Mouse (Mus musculus): ENCODE measurements at regions not wholly inside any gene's neighbourhood (a gene's known extent, or its start where the extent isn't known, plus 50 kb on each side); places are given as distances from the start of the nearest gene placed in this dataset.

GRCm38 (mm10) chr5:75461368-75461767 is 113.3 kb upstream of the Kit start:
- WGBS: 79% methylated on average over 5 of the region's 5 CpGs
- Histone ChIP-seq H3K4me2 (replicated peaks; ENCODE audit: low read depth) (no peak overlapping the region), H3K4me1 (replicated peaks; ENCODE audit: control insufficient read depth, insufficient read depth, low read length) (no peaks in the 10 kb centered on the region), H3K36me3 (ENCODE audit: control insufficient read depth, insufficient read depth) (no peaks in the 10 kb centered on the region), H3K27ac (ENCODE audit: low read depth, low read length) (no peak overlapping the region), H3K9ac (ENCODE audit: low read depth, low read length) (no peak overlapping the region), H3K4me3 (ENCODE audit: low read depth, low read length) (no peak overlapping the region), H3K9me3 (ENCODE audit: control insufficient read depth) (no peaks in the 10 kb centered on the region), H3K27me3 (replicated peaks; ENCODE audit: control insufficient read depth, insufficient read depth, low read length) (no peaks in the 10 kb centered on the region)
- no peak for ATAC-seq
- no peak for TF ChIP-seq CTCF (IDR thresholded peaks at IDR 0.05; ENCODE audit: low read depth)

DNA sequence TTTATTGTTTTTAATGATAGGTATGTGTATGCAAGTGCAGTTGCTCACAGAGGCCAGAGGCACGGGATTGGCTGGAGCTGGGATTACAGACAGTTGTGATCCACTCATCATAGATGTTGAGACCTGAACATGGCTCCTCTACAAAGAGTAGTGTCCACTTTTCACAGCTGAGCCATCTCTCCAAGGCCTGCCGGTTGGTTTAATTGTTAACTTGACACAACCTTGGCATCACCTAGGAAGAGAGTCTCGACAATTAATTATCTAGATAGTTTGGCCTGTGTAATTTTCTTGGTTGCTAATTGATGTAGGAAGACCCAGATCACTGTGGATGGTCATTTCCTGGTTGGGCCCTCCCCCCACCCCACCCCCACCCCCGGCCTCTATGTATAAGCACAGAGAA is 111.1 kb upstream of the Kit start:
- 54% methylated on average over 4 of the region's 4 CpGs for WGBS

GRCm38 (mm10) chr5:75465701-75466100 is 109.0 kb upstream of the Kit start:
- Histone ChIP-seq H3K27me3 (replicated peaks; ENCODE audit: control insufficient read depth, insufficient read depth, low read length) (no peaks in the 10 kb centered on the region), H3K36me3 (ENCODE audit: control insufficient read depth, insufficient read depth) (no peaks in the 10 kb centered on the region), H3K4me3 (ENCODE audit: low read depth, low read length) (no peak overlapping the region), H3K27ac (ENCODE audit: low read depth, low read length) (no peak overlapping the region), H3K9me3 (ENCODE audit: control insufficient read depth) (no peaks in the 10 kb centered on the region), H3K9ac (ENCODE audit: low read depth, low read length) (no peak overlapping the region), H3K4me1 (replicated peaks; ENCODE audit: control insufficient read depth, insufficient read depth, low read length) (no peaks in the 10 kb centered on the region), H3K4me2 (replicated peaks; ENCODE audit: low read depth) (no peak overlapping the region)
- TF ChIP-seq CTCF (IDR thresholded peaks at IDR 0.05; ENCODE audit: low read depth): no peak
- 78% methylated on average over 7 of the region's 7 CpGs for whole genome bisulfite sequencing
- no peak for ATAC-seq

More for the DNA sequence above, 111.1 kb upstream of the Kit start:
- no peaks in the 10 kb centered on the region for H3K9me3 ChIP-seq (ENCODE audit: control insufficient read depth)
- ATAC-seq: no peak
- H3K36me3 ChIP-seq (ENCODE audit: control insufficient read depth, insufficient read depth): no peaks in the 10 kb centered on the region
- no peak overlapping the region for H3K4me3 ChIP-seq (ENCODE audit: low read depth, low read length)
- H3K4me2 ChIP-seq (replicated peaks; ENCODE audit: low read depth): no peak overlapping the region
- no peaks in the 10 kb centered on the region for H3K27me3 ChIP-seq (replicated peaks; ENCODE audit: control insufficient read depth, insufficient read depth, low read length)
- no peak for TF ChIP-seq CTCF (IDR thresholded peaks at IDR 0.05; ENCODE audit: low read depth)
- H3K9ac ChIP-seq (ENCODE audit: low read depth, low read length): no peak overlapping the region
- no peaks in the 10 kb centered on the region for H3K4me1 ChIP-seq (replicated peaks; ENCODE audit: control insufficient read depth, insufficient read depth, low read length)
- no peak overlapping the region for H3K27ac ChIP-seq (ENCODE audit: low read depth, low read length)

DNA sequence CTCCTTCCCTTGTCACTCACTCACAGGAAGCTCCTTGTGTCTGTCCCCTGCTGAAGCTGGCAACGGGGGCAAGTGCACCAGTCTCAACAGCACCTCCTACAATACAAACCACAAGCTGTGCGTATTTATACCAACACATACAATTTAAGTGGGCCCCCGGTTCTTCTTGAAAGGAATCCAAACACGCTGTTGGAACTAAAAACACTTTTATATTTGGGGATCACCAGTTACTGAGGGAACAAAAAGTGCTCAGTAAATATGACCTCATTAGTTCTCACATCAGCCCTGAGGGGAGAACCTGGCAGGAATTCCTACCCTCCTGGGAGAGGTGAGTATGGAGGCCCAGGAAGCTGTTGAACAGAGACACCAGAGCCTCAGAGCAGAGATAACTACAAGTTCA is 107.8 kb upstream of the Kit start:
- no peak overlapping the region for H3K27ac ChIP-seq (ENCODE audit: low read depth, low read length)
- no peaks in the 10 kb centered on the region for H3K4me1 ChIP-seq (replicated peaks; ENCODE audit: control insufficient read depth, insufficient read depth, low read length)
- H3K9me3 ChIP-seq (ENCODE audit: control insufficient read depth): no peaks in the 10 kb centered on the region
- no peaks in the 10 kb centered on the region for H3K36me3 ChIP-seq (ENCODE audit: control insufficient read depth, insufficient read depth)
- no peak overlapping the region for H3K9ac ChIP-seq (ENCODE audit: low read depth, low read length)
- H3K4me2 ChIP-seq (replicated peaks; ENCODE audit: low read depth): no peak overlapping the region
- 75% methylated on average over 4 of the region's 4 CpGs for WGBS
- no peak for TF ChIP-seq CTCF (IDR thresholded peaks at IDR 0.05; ENCODE audit: low read depth)
- no peak overlapping the region for H3K4me3 ChIP-seq (ENCODE audit: low read depth, low read length)
- H3K27me3 ChIP-seq (replicated peaks; ENCODE audit: control insufficient read depth, insufficient read depth, low read length): no peaks in the 10 kb centered on the region
- ATAC-seq: no peak

DNA sequence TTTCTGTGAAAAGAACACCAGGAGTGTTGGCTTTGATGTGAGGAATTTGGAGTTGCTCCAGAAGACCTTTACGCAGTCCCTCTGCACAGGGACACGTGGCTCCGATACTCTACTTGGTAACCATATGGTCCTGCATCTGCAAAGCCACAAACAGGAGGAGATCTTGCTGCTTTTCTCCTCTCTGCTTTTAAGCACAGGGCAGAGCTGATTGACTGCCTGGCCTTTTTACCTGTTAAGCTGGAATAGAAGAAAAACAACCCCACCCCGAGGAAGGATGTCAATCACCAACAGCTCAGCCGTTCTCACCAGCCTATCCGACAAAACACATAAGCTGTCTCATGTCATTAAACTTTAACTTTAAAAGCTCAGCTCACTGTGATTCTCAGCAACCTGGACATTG is 106.8 kb upstream of the Kit start:
- no peaks in the 10 kb centered on the region for H3K27me3 ChIP-seq (replicated peaks; ENCODE audit: control insufficient read depth, insufficient read depth, low read length)
- H3K27ac ChIP-seq (ENCODE audit: low read depth, low read length): no peak overlapping the region
- H3K9ac ChIP-seq (ENCODE audit: low read depth, low read length): no peak overlapping the region
- no peaks in the 10 kb centered on the region for H3K4me1 ChIP-seq (replicated peaks; ENCODE audit: control insufficient read depth, insufficient read depth, low read length)
- H3K9me3 ChIP-seq (ENCODE audit: control insufficient read depth): no peaks in the 10 kb centered on the region
- TF ChIP-seq CTCF (IDR thresholded peaks at IDR 0.05; ENCODE audit: low read depth): no peak
- no peak overlapping the region for H3K4me2 ChIP-seq (replicated peaks; ENCODE audit: low read depth)
- no peak for ATAC-seq
- WGBS: 36% methylated on average over 6 of the region's 6 CpGs
- H3K36me3 ChIP-seq (ENCODE audit: control insufficient read depth, insufficient read depth): no peaks in the 10 kb centered on the region
- H3K4me3 ChIP-seq (ENCODE audit: low read depth, low read length): no peak overlapping the region

DNA sequence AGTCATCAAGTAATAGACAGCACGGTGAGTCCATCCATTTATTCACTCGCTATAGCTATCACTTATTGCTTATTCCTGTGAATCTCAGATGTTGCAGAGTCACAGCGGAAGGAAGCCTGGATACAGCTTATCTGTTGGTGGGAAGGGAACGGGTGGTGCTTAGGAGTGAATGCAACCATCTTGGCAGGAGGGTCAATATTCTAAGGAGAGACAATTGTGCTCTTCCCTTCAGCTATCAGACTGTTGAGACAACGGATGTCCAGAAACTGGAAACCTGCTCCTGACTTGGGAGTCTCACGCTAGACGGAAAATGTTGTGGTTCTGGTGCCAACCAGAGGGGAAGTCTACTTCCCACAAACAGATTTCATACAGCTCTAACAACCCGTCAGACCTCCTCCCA is 103.7 kb upstream of the Kit start:
- 86% methylated on average over 8 of the region's 8 CpGs for WGBS

GRCm38 (mm10) chr5:75472484-75472883 is 102.2 kb upstream of the Kit start:
- no peak overlapping the region for H3K27ac ChIP-seq (ENCODE audit: low read depth, low read length)
- no peaks in the 10 kb centered on the region for H3K36me3 ChIP-seq (ENCODE audit: control insufficient read depth, insufficient read depth)
- no peak overlapping the region for H3K9ac ChIP-seq (ENCODE audit: low read depth, low read length)
- TF ChIP-seq CTCF (IDR thresholded peaks at IDR 0.05; ENCODE audit: low read depth): no peak
- no peaks in the 10 kb centered on the region for H3K27me3 ChIP-seq (replicated peaks; ENCODE audit: control insufficient read depth, insufficient read depth, low read length)
- no peaks in the 10 kb centered on the region for H3K9me3 ChIP-seq (ENCODE audit: control insufficient read depth)
- no peak overlapping the region for H3K4me2 ChIP-seq (replicated peaks; ENCODE audit: low read depth)
- H3K4me3 ChIP-seq (ENCODE audit: low read depth, low read length): no peak overlapping the region
- WGBS: 52% methylated on average over 3 of the region's 3 CpGs
- no peak for ATAC-seq
- H3K4me1 ChIP-seq (replicated peaks; ENCODE audit: control insufficient read depth, insufficient read depth, low read length): no peaks in the 10 kb centered on the region

More for the DNA sequence above, 103.7 kb upstream of the Kit start:
- TF ChIP-seq CTCF (IDR thresholded peaks at IDR 0.05; ENCODE audit: low read depth): no peak
- Histone ChIP-seq H3K27me3 (replicated peaks; ENCODE audit: control insufficient read depth, insufficient read depth, low read length) (no peaks in the 10 kb centered on the region), H3K4me3 (ENCODE audit: low read depth, low read length) (no peak overlapping the region), H3K36me3 (ENCODE audit: control insufficient read depth, insufficient read depth) (no peaks in the 10 kb centered on the region), H3K9me3 (ENCODE audit: control insufficient read depth) (no peaks in the 10 kb centered on the region), H3K9ac (ENCODE audit: low read depth, low read length) (no peak overlapping the region), H3K4me1 (replicated peaks; ENCODE audit: control insufficient read depth, insufficient read depth, low read length) (no peaks in the 10 kb centered on the region), H3K27ac (ENCODE audit: low read depth, low read length) (no peak overlapping the region), H3K4me2 (replicated peaks; ENCODE audit: low read depth) (no peak overlapping the region)
- ATAC-seq: no peak

Data from intestine, postnatal 0 days (tissue).